Mouse (Mus musculus) kidney, postnatal 0 days (tissue): Measurements from ENCODE around the gene Cldn24. TPM values are rescaled to one million over a fixed set of nuclear protein-coding genes. Genes with fewer than 3 reads are reported as not detected.

Experiments used
- ATAC-seq: fragments of 200-750 bp; cut with Nextera tagmentation; replicated peaks from 2 replicates; pipeline ENCODE4 v1.8.0; 2017; ENCODE audit warnings: low read depth, moderate number of reproducible peaks, moderate TSS enrichment, moderate library complexity; ENCODE audit not compliant: low FRiP score
- DNase-seq: peaks from one replicate; pipeline ENCODE4 v3.0.0-alpha.2; 2016; ENCODE audit warnings: low spot score
- H3K27ac ChIP-seq: fragments of 300-500 bp; sonication (generic); 2 replicates; pipeline ENCODE4 v1.5.1; 2014; ENCODE audit warnings: mild to moderate bottlenecking
- H3K27me3 ChIP-seq: fragments of 300-500 bp; sonication (generic); 2 replicates; pipeline ENCODE4 v1.6.1; 2014; ENCODE audit warnings: low read length, mixed read lengths; ENCODE audit not compliant: insufficient read depth
- H3K36me3 ChIP-seq: fragments of 300-500 bp; sonication (generic); 2 replicates; pipeline ENCODE4 v1.6.1; 2014; ENCODE audit warnings: low read length, mixed read lengths; ENCODE audit not compliant: insufficient read depth
- H3K4me1 ChIP-seq: fragments of 300-500 bp; sonication (generic); replicated peaks from 2 replicates; pipeline ENCODE4 v1.6.1; 2014; ENCODE audit warnings: antibody characterized with exemption, low read length, mixed read lengths; ENCODE audit not compliant: insufficient read depth
- H3K4me2 ChIP-seq: fragments of 300-500 bp; sonication (generic); 2 replicates; pipeline ENCODE4 v1.6.1; 2014; ENCODE audit warnings: mild to moderate bottlenecking, low read length, moderate library complexity, mixed read lengths
- H3K4me3 ChIP-seq: fragments of 300-500 bp; sonication (generic); replicated peaks from 2 replicates; pipeline ENCODE4 v1.5.1; 2014; ENCODE audit warnings: low read depth, low read length
- H3K9ac ChIP-seq: fragments of 300-500 bp; sonication (generic); 2 replicates; pipeline ENCODE4 v1.6.1; 2014; ENCODE audit warnings: low read depth, low read length
- H3K9me3 ChIP-seq: fragments of 300-500 bp; sonication (generic); replicated peaks from 2 replicates; pipeline ENCODE4 v1.6.1; 2016; ENCODE audit warnings: low read length, inconsistent platforms, mixed read lengths
- CTCF ChIP-seq: IDR thresholded peaks from 2 replicates; pipeline ENCODE4 v1.5.1; 2016; ENCODE audit warnings: antibody characterized with exemption, low read depth, mild to moderate bottlenecking, moderate library complexity
- WGBS: fragments of 180-500 bp; shearing (Covaris S2); extraction: QIAGEN DNeasy Blood & Tissue Kit; methylation state at CpG from one replicate; pipeline ENCODE4 v1.1.7; 2014; 5-methylcytosine and 5-hydroxymethylcytosine counted together
- polyA plus RNA-seq: library from polyadenylated mRNA; unstranded; fragments of >200 nt; fragmentation: Nextera tagmentation; extraction: Ambion mirVana; gene quantifications from 2 replicates; pipeline ENCODE4 v1.2.1, GENCODE M21; 2015

Cldn24 gene
- not detected in 2 replicates for polyA plus RNA-seq

GRCm38 (mm10) chr8:47821843-47822242 is at the start of gene Cldn24:
Cldn24 (plus strand) TSS chr8:47822143.
- no peak within 1 kb of the TSS for H3K9ac ChIP-seq
- TF ChIP-seq CTCF, result no peak
- no peaks in the 10 kb centered on the region for H3K36me3 ChIP-seq
- WGBS, result 83% methylated on average over 6 of the region's 6 CpGs
- no peak for ATAC-seq
- H3K27me3 ChIP-seq, result no peaks in the 10 kb centered on the region
- no peaks in the 10 kb centered on the region for H3K4me1 ChIP-seq
- no peak within 1 kb of the TSS for H3K4me2 ChIP-seq
- no peak within 1 kb of the TSS for H3K27ac ChIP-seq
- no peak within 1 kb of the TSS for H3K4me3 ChIP-seq
- H3K9me3 ChIP-seq, result no peaks in the 10 kb centered on the region
- no peak for DNase-seq

- TF ChIP-seq CTCF, result no peak
- H3K4me1 ChIP-seq, result 0 out of 2 replicates have a peak, but pooled peaks cover 5% of the 10 kb centered on the region
- H3K27me3 ChIP-seq, result no peaks in the 10 kb centered on the region
- ATAC-seq (no peak), DNase-seq (no peak)
- no peaks in the 10 kb centered on the region for H3K36me3 ChIP-seq
- no peak overlapping the region for H3K4me3 ChIP-seq
- no peak overlapping the region for H3K9ac ChIP-seq
- H3K4me2 ChIP-seq, result no peak overlapping the region
- H3K9me3 ChIP-seq, result no peaks in the 10 kb centered on the region
- 85% methylated on average over 5 of the region's 5 CpGs for WGBS
- no peak overlapping the region for H3K27ac ChIP-seq
Measured at GRCm38 (mm10) chr8:47772986-47773385, 49.0 kb upstream of the Cldn24 start.

- H3K27me3 ChIP-seq, result no peaks in the 10 kb centered on the region
- H3K36me3 ChIP-seq, result no peaks in the 10 kb centered on the region
- 91% methylated on average over 7 of the region's 7 CpGs for WGBS
- ATAC-seq (no peak), DNase-seq (no peak)
- TF ChIP-seq CTCF, result no peak
- H3K9me3 ChIP-seq, result no peaks in the 10 kb centered on the region
- H3K9ac ChIP-seq, result no peak overlapping the region
- H3K27ac ChIP-seq, result no peak overlapping the region
- H3K4me1 ChIP-seq, result no peaks in the 10 kb centered on the region
- H3K4me3 ChIP-seq, result no peak overlapping the region
- no peak overlapping the region for H3K4me2 ChIP-seq
Measured at GRCm38 (mm10) chr8:47777415-47777814, 44.5 kb upstream of the Cldn24 start.

- H3K27ac ChIP-seq, result no peak overlapping the region
- ATAC-seq, result peak; percentile 75
Measured at GRCm38 (mm10) chr8:47779589-47779988, 42.4 kb upstream of the Cldn24 start.

GRCm38 (mm10) chr8:47781881-47782280 is 40.1 kb upstream of the Cldn24 start:
- Histone ChIP-seq H3K9me3 (no peaks in the 10 kb centered on the region), H3K36me3 (no peaks in the 10 kb centered on the region), H3K9ac (no peak overlapping the region), H3K27ac (no peak overlapping the region), H3K4me3 (no peak overlapping the region), H3K4me1 (no peaks in the 10 kb centered on the region), H3K4me2 (no peak overlapping the region), H3K27me3 (no peaks in the 10 kb centered on the region)
- WGBS, result 82% methylated on average over 4 of the region's 4 CpGs
- ATAC-seq (no peak), DNase-seq (no peak)
- TF ChIP-seq CTCF, result no peak

More at GRCm38 (mm10) chr8:47779589-47779988, 42.4 kb upstream of the Cldn24 start:
- no peak for DNase-seq
- no peaks in the 10 kb centered on the region for H3K27me3 ChIP-seq
- H3K9me3 ChIP-seq, result no peaks in the 10 kb centered on the region
- H3K36me3 ChIP-seq, result no peaks in the 10 kb centered on the region
- H3K9ac ChIP-seq, result no peak overlapping the region
- no peak overlapping the region for H3K4me2 ChIP-seq
- no peaks in the 10 kb centered on the region for H3K4me1 ChIP-seq
- 66% methylated on average over 6 of the region's 6 CpGs for WGBS
- no peak overlapping the region for H3K4me3 ChIP-seq
- no peak for TF ChIP-seq CTCF

- 95% methylated on average over 2 of the region's 2 CpGs for WGBS
- H3K36me3 ChIP-seq, result no peaks in the 10 kb centered on the region
- DNase-seq, result no peak
- H3K9me3 ChIP-seq, result no peaks in the 10 kb centered on the region
- no peak overlapping the region for H3K27ac ChIP-seq
- H3K4me3 ChIP-seq, result no peak overlapping the region
- ATAC-seq, result no peak
- H3K4me1 ChIP-seq, result no peaks in the 10 kb centered on the region
- no peak overlapping the region for H3K9ac ChIP-seq
- TF ChIP-seq CTCF, result no peak
- H3K27me3 ChIP-seq, result no peaks in the 10 kb centered on the region
- H3K4me2 ChIP-seq, result no peak overlapping the region
Measured at GRCm38 (mm10) chr8:47783544-47783943, 38.4 kb upstream of the Cldn24 start.

- Histone ChIP-seq H3K4me1 (no peaks in the 10 kb centered on the region), H3K9me3 (no peaks in the 10 kb centered on the region), H3K4me2 (no peak overlapping the region), H3K36me3 (no peaks in the 10 kb centered on the region), H3K27ac (no peak overlapping the region), H3K9ac (no peak overlapping the region), H3K4me3 (no peak overlapping the region), H3K27me3 (no peaks in the 10 kb centered on the region)
- TF ChIP-seq CTCF, result no peak
- DNase-seq (no peak), ATAC-seq (no peak)
- WGBS, result 91% methylated on average over 6 of the region's 6 CpGs
Measured at GRCm38 (mm10) chr8:47783944-47784343, 38.0 kb upstream of the Cldn24 start.
